Mouse (Mus musculus) gastrocnemius, adult 2 months (tissue): ENCODE results near the gene Mrpl55. TPM values are rescaled to one million over a fixed set of nuclear protein-coding genes. Genes with fewer than 3 reads are reported as not detected.

Source experiments
- DNase-seq: peaks from one replicate; pipeline ENCODE4 v3.0.0; 2022
- H3K27ac ChIP-seq: fragments of 200-600 bp; 2 replicates; pipeline ENCODE4 v1.8.1; 2022; ENCODE audit warnings: mild to moderate bottlenecking
- H3K4me3 ChIP-seq: fragments of 200-600 bp; 2 replicates; pipeline ENCODE4 v1.8.1; 2022; ENCODE audit warnings: mild to moderate bottlenecking, moderate library complexity
- CTCF ChIP-seq: fragments of 200-600 bp; IDR thresholded peaks from 2 replicates; pipeline ENCODE4 v1.8.1; 2022; ENCODE audit warnings: antibody characterized with exemption, mild to moderate bottlenecking, moderate library complexity
- intact Hi-C: fragments of 180-260 bp; cut with DNase I; formaldehyde crosslinking; loops from one replicate; pipeline ENCODE4 v1.15.1; 2025
- total RNA-seq, 2 experiments: library from RNA; stranded (reverse); gene quantifications; 2 replicates each; pipeline ENCODE4 v1.2.3; 2021

Mrpl55 gene
- total RNA-seq, 2 experiments from 2014 or later, result 49.7 to 71.0 TPM

DNA sequence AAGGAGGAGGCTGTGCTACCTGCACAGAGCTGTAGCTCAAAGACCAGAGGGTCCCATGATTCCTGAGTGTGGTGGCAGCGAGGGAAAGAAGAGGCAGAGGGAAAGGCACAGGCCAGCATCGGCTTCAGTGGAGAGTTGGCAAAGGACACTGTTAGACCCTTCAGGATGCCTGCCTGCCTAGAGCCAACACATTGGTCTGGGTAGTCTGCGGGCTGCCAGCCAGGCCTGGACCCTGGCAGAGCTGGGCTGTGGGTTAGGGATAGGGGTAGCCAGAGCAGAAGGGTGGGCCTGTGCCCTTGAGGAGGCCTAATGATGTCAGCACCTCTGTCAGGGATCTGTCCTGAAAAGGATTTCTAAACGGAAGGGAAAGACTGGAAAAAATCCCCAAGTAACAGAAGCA lies 37.5 kb downstream of the Mrpl55 start:
- H3K4me3 ChIP-seq, result no peak overlapping the region
- intact Hi-C loops, result loop anchor here (2.0 to 5.0 kb wide), 2 partner anchors 53 to 243 kb away; no protein-coding TSS in a partner anchor
- TF ChIP-seq CTCF, result no peak

DNA sequence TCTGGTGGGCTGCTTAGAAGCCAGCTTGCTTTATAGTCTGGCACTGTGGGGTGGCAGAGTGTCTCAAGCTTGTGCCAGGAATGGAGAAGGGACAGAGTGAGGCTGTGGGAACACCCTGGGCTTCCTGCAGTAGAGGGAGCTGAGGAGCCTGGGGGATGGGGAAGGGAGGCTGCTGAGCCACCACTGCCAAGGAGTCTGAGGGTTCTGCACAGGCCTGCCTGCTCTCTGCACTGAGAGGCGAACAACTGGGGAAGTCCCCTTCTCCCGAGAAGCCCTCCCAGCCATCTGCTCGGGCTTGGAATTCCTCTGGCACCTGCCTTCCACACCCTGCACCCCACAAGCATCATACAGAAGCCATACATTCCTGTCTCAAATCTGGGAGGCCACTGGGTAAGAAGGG lies 39.6 kb downstream of the Mrpl55 start:
- Histone ChIP-seq H3K4me3 (no peak overlapping the region), H3K27ac (no peak overlapping the region)
- intact Hi-C loops, result loop anchor here (2.0 kb wide), 1 partner anchor 51 kb away; no protein-coding TSS in a partner anchor
- no peak for TF ChIP-seq CTCF
- DNase-seq, result no peak

More for the DNA sequence above, 37.5 kb downstream of the Mrpl55 start:
- DNase-seq, result no peak
- H3K27ac ChIP-seq, result no peak overlapping the region

DNA sequence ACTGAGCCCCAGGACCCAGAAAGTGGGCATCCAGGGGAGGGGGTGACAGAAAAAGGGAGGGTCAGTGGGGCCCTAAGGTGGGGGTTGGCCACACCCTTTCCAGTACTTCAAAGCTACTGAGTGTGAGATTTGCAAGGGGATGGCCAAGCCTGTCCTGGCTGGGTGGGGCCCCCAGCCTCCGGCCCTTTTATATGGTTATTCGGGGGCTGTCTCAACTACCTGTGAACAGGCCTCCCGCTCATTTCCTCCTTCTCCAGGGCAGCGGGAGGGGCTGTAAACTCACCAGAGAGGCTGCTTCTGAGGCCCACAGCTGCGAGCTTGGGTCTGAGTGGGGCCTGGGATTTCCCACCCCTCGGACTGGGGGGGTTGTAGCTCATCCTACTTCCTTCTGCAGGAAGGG lies 41.6 kb downstream of the Mrpl55 start:
- no peak overlapping the region for H3K27ac ChIP-seq
- intact Hi-C loops, result no loop called here
- TF ChIP-seq CTCF, result no peak
- no peak overlapping the region for H3K4me3 ChIP-seq
- no peak for DNase-seq

DNA sequence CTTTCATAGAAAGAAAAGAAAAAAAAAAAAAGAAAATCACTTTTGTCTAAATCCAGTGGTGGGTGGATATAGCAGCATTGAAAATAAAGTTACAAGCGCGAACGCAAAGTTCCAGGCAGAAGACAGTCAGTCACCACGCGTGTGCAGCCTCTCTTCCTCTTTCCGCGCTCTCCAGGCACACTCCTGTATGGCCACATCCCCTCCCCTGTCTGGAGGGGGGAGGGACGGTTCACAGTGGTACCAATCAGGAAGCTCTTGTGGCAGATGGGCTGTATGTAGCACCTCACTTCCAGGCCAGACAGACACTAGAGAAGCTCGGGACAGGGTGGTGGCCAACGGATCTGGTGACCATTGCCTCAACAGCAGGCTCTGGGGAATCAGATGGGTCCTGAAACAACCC lies 45.8 kb downstream of the Mrpl55 start:
- no peak for DNase-seq
- Histone ChIP-seq H3K4me3 (no peak overlapping the region), H3K27ac (no peak overlapping the region)
- TF ChIP-seq CTCF, result no peak
- intact Hi-C loops, result no loop called here

Other genes starting within 250 kb of the Mrpl55 start
- gene Hist3h2a, start 247.8 kb upstream of the Mrpl55 start, total RNA-seq, result 10 to 100 TPM; 10.5 to 11.3 TPM
- gene Trim17, start 247.8 kb upstream of the Mrpl55 start, total RNA-seq, result under 1 TPM; 0.08 to 0.33 TPM
- gene Trim11, start 224.4 kb upstream of the Mrpl55 start, total RNA-seq, result 1 to 10 TPM; 7.2 to 7.9 TPM
- gene Obscn, start 66.1 kb upstream of the Mrpl55 start, total RNA-seq, result 1,000 to 10,000 TPM; 1,792 to 1,942 TPM
- gene Iba57, start 38.7 kb upstream of the Mrpl55 start, total RNA-seq, result 1 to 10 TPM; 6.7 to 9.3 TPM
- gene Gjc2, start 19.3 kb upstream of the Mrpl55 start, total RNA-seq, result under 1 TPM; 0.10 to 0.20 TPM
- 10 to 100 TPM; 25.4 to 28.7 TPM for gene Guk1, start 10.3 kb upstream of the Mrpl55 start, total RNA-seq
- 1 to 10 TPM; 2.6 to 3.0 TPM for gene 2310033P09Rik, start 5.8 kb downstream of the Mrpl55 start, total RNA-seq
- gene Arf1, start 25.8 kb downstream of the Mrpl55 start, total RNA-seq, result 100 to 1,000 TPM; 226 to 229 TPM
- not detected for gene Wnt3a, start 88.3 kb downstream of the Mrpl55 start, total RNA-seq
- 1 to 10 TPM; 7.8 to 9.7 TPM for gene Wnt9a, start 104.4 kb downstream of the Mrpl55 start, total RNA-seq
- not detected for gene Prss38, start 173.2 kb downstream of the Mrpl55 start, total RNA-seq
- 10 to 100 TPM in 1 of 2 experiments, 1 to 10 TPM in 1; 7.2 to 10.2 TPM for gene Jmjd4, start 247.6 kb downstream of the Mrpl55 start, total RNA-seq
- 10 to 100 TPM; 18.6 to 30.4 TPM for gene Snap47, start 248.7 kb downstream of the Mrpl55 start, total RNA-seq